Mouse (Mus musculus) cerebellum, postnatal 36 days (tissue): ENCODE results near the gene Trim60.

Experiments used
- DNase-seq, 2 experiments: peaks; one replicate each; pipeline ENCODE4 v3.0.0; 2021 to 2022; ENCODE audit warnings: mixed read lengths in 2 of 2

Gene Trim60

GRCm38 (mm10) chr8:64983150-64983897 lies 35.1 kb downstream of the Trim60 start:
- DNase-seq, result peak in 1 of 2 experiments; percentile 3

GRCm38 (mm10) chr8:64962836-64963235 lies 55.5 kb downstream of the Trim60 start:
- no peak for DNase-seq

DNA sequence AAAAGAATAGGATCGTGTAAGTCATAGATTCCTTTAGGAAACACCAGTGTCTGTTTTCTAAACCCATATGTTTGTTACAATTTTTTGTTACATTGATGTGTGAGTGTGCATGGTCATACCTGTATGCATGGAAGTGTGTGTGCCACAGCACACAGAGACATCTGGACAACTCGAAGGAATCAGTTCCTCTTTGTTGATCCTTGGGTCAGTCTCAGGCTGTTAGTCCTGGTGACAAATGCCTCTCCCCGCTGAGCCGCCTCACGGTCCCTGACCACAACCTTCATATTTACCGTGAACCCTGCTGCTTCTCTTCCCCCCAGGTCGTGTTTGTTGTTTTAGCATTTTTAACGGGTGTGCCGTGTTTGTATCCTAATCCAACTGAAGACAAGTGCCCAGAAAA lies 59.4 kb downstream of the Trim60 start:
- DNase-seq, result no peak

- no peak for DNase-seq
Observed at GRCm38 (mm10) chr8:64952101-64952500, 66.3 kb downstream of the Trim60 start.
